8 mouse cellular contexts compared by ENCODE assay signal in the genomic region with DNA sequence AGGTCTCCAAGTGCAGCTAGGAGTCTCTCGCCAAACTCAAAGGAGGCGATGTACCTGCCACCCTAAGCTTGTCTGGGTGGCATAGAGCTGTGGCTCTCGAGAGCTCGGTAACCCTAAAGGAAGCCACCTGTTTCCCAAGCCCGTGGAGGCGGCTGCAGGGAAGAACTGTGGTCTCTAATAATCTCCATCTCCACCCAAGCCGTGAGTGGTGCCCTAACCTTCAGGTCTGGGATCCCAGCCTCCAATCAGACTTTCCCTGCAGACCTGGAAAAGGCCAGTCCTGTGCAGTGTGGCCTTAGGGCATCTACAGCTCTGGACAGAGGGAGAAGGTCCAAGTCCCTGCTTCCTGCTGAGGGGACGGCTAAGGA. TPM values are rescaled to one million over a fixed set of nuclear protein-coding genes. Genes with fewer than 3 reads are reported as not detected.
A peak's percentile ranks its signal among the peaks of the same experiment; 100 is the strongest.
DNase-seq lines count a peak whose midpoint lies in the region; ATAC-seq and TF ChIP-seq lines count a peak whose summit lies in the region.

No protein-coding gene starts in this region.

- H3K9me3 ChIP-seq in heart, postnatal 0 days (replicated peaks; ENCODE audit: control insufficient read depth, low read length) = no peaks in the 10 kb centered on the region
- H3K9me3 ChIP-seq in embryonic facial prominence, embryonic 11.5 days (replicated peaks; ENCODE audit: control insufficient read depth, low read length) = no peaks in the 10 kb centered on the region
- H3K9me3 ChIP-seq in hindbrain, postnatal 0 days (ENCODE audit: low read length) = no peaks in the 10 kb centered on the region
- no peaks in the 10 kb centered on the region for H3K9me3 ChIP-seq in midbrain, embryonic 16.5 days (replicated peaks; ENCODE audit: control insufficient read depth, low read length, poor library complexity, severe bottlenecking)

- no peak for TF ChIP-seq CTCF in heart, postnatal 0 days (IDR thresholded peaks at IDR 0.05; ENCODE audit: low read depth)
- TF ChIP-seq CTCF in hindbrain, postnatal 0 days (IDR thresholded peaks at IDR 0.05; ENCODE audit: low read depth) = no peak

- WGBS in heart, postnatal 0 days = 17% methylated on average over 8 of the region's 8 CpGs
- WGBS in embryonic facial prominence, embryonic 11.5 days = 2% methylated on average over 8 of the region's 8 CpGs
- WGBS in hindbrain, postnatal 0 days = 8% methylated on average over 8 of the region's 8 CpGs
- 12% methylated on average over 8 of the region's 8 CpGs for WGBS in midbrain, embryonic 16.5 days

- DNase-seq in heart, postnatal 0 days (ENCODE audit: low spot score) = no peak
- no peak for DNase-seq in heart, adult 9 months (ENCODE audit: low spot score in 2 of 2)
- DNase-seq in embryonic facial prominence, embryonic 11.5 days (ENCODE audit: low spot score) = no peak
- no peak for DNase-seq in hindbrain, postnatal 0 days (ENCODE audit: low spot score)
- DNase-seq in thymus, postnatal 14 days = no peak
- DNase-seq in left cerebral cortex, adult 9 months (ENCODE audit: low spot score in 2 of 2) = no peak
- no peak for DNase-seq in thymus, postnatal 25 days

- H3K4me1 ChIP-seq in heart, postnatal 0 days (ENCODE audit: control insufficient read depth, insufficient read depth) = peaks cover 22% of the 10 kb centered on the region
- H3K4me1 ChIP-seq in embryonic facial prominence, embryonic 11.5 days (ENCODE audit: control insufficient read depth, insufficient read depth, low read length) = peaks cover 3% of the 10 kb centered on the region
- H3K4me1 ChIP-seq in hindbrain, postnatal 0 days (ENCODE audit: insufficient read depth, low read length) = peaks cover 10% of the 10 kb centered on the region; the same call in 1 of the 2 replicates
- H3K4me1 ChIP-seq in midbrain, embryonic 16.5 days (ENCODE audit: control insufficient read depth, insufficient read depth, low read length) = peaks cover 18% of the 10 kb centered on the region

- TF ChIP-seq EP300 in heart, postnatal 0 days (IDR thresholded peaks at IDR 0.05; ENCODE audit: low read depth) = no peak

- ATAC-seq in heart, postnatal 0 days (ENCODE audit: insufficient read depth, low read depth) = no peak
- ATAC-seq in embryonic facial prominence, embryonic 11.5 days (replicated peaks; ENCODE audit: insufficient number of reproducible peaks, low FRiP score, low TSS enrichment, low read depth) = no peak
- no peak for ATAC-seq in hindbrain, postnatal 0 days
- no peak for ATAC-seq in midbrain, embryonic 16.5 days

- H3K27me3 ChIP-seq in heart, postnatal 0 days (ENCODE audit: control insufficient read depth, insufficient read depth, low read length) = peaks cover 40% of the 10 kb centered on the region
- H3K27me3 ChIP-seq in embryonic facial prominence, embryonic 11.5 days (ENCODE audit: control insufficient read depth, insufficient read depth, low read length) = peaks cover 9% of the 10 kb centered on the region
- H3K27me3 ChIP-seq in hindbrain, postnatal 0 days (ENCODE audit: insufficient read depth, low read length) = peaks cover 10% of the 10 kb centered on the region; the same call in 1 of the 2 replicates
- H3K27me3 ChIP-seq in midbrain, embryonic 16.5 days (ENCODE audit: control insufficient read depth, insufficient read depth, low read depth, low read length) = peaks cover 32% of the 10 kb centered on the region

- no peaks in the 10 kb centered on the region for H3K36me3 ChIP-seq in heart, postnatal 0 days (replicated peaks; ENCODE audit: control insufficient read depth, insufficient read depth, low read length)
- no peaks in the 10 kb centered on the region for H3K36me3 ChIP-seq in embryonic facial prominence, embryonic 11.5 days (replicated peaks; ENCODE audit: control insufficient read depth, insufficient read depth, low read depth, low read length)
- no peaks in the 10 kb centered on the region for H3K36me3 ChIP-seq in hindbrain, postnatal 0 days (ENCODE audit: insufficient read depth, low read length)
- no peaks in the 10 kb centered on the region for H3K36me3 ChIP-seq in midbrain, embryonic 16.5 days (ENCODE audit: control insufficient read depth, insufficient read depth, low read length)

- no peak overlapping the region for H3K9ac ChIP-seq in heart, postnatal 0 days (replicated peaks; ENCODE audit: low read depth, low read length)
- peak overlapping the region; percentile 40 for H3K9ac ChIP-seq in embryonic facial prominence, embryonic 11.5 days (replicated peaks; ENCODE audit: low read length)
- peak overlapping the region; percentile 58 for H3K9ac ChIP-seq in hindbrain, postnatal 0 days (replicated peaks; ENCODE audit: low read length)
- H3K9ac ChIP-seq in midbrain, embryonic 16.5 days (ENCODE audit: low read depth, low read length) = peak overlapping the region; percentile 68

- no peak overlapping the region for H3K27ac ChIP-seq in heart, postnatal 0 days (ENCODE audit: low read depth)
- H3K27ac ChIP-seq in embryonic facial prominence, embryonic 11.5 days (replicated peaks; ENCODE audit: low read depth, low read length) = no peak overlapping the region
- H3K27ac ChIP-seq in hindbrain, postnatal 0 days = no peak overlapping the region
- no peak overlapping the region for H3K27ac ChIP-seq in midbrain, embryonic 16.5 days (ENCODE audit: low read length)

- peak overlapping the region; percentile 89 for H3K4me2 ChIP-seq in heart, postnatal 0 days (ENCODE audit: low read depth, low read length)
- peak overlapping the region; percentile 100 for H3K4me2 ChIP-seq in embryonic facial prominence, embryonic 11.5 days (ENCODE audit: low read depth, low read length)
- peak overlapping the region; percentile 81 for H3K4me2 ChIP-seq in hindbrain, postnatal 0 days (ENCODE audit: low read depth, low read length)
- peak overlapping the region; percentile 96 for H3K4me2 ChIP-seq in midbrain, embryonic 16.5 days (ENCODE audit: low read length)

- H3K4me3 ChIP-seq in heart, postnatal 0 days (ENCODE audit: low read depth, low read length) = peak overlapping the region; percentile 45
- peak overlapping the region; percentile 51 for H3K4me3 ChIP-seq in embryonic facial prominence, embryonic 11.5 days (ENCODE audit: low read depth, low read length)
- peak overlapping the region; percentile 55 for H3K4me3 ChIP-seq in hindbrain, postnatal 0 days (ENCODE audit: low read length)
- peak overlapping the region; percentile 50 for H3K4me3 ChIP-seq in midbrain, embryonic 16.5 days (ENCODE audit: low read depth, low read length)

RNA-seq across cellular contexts. Expression of a gene that starts 1.0 kb away (rescaled TPM):
- not detected in 2 replicates for total RNA-seq in heart, postnatal 0 days (2014; rRNA removed; ENCODE audit: low replicate concordance)
- polyA plus RNA-seq in heart, postnatal 0 days (2015; fragmentation: Nextera tagmentation; extraction: Ambion mirVana) = 0.11 and 0.37 TPM in 2 replicates
- 6.2 and 9.5 TPM in 2 replicates for polyA plus RNA-seq in embryonic facial prominence, embryonic 11.5 days (2014; fragmentation: Nextera tagmentation; extraction: Ambion mirVana)
- 52.1 and 54.5 TPM in 2 replicates for total RNA-seq in hindbrain, postnatal 0 days (2014; rRNA removed)
- polyA plus RNA-seq in hindbrain, postnatal 0 days (2015; fragmentation: Nextera tagmentation; extraction: Ambion mirVana) = 28.9 and 31.5 TPM in 2 replicates
- polyA plus RNA-seq in midbrain, embryonic 16.5 days (2015; fragmentation: Nextera tagmentation; extraction: Ambion mirVana) = 10.1 and 16.2 TPM in 2 replicates

RNA-seq across cellular contexts. Expression of a gene that starts 7.4 kb away (rescaled TPM):
- total RNA-seq in heart, postnatal 0 days (2014; rRNA removed; ENCODE audit: low replicate concordance) = 44.9 and 52.8 TPM in 2 replicates
- polyA plus RNA-seq in heart, postnatal 0 days (2015; fragmentation: Nextera tagmentation; extraction: Ambion mirVana) = 30.6 and 34.3 TPM in 2 replicates
- 24.9 and 25.7 TPM in 2 replicates for polyA plus RNA-seq in embryonic facial prominence, embryonic 11.5 days (2014; fragmentation: Nextera tagmentation; extraction: Ambion mirVana)
- total RNA-seq in hindbrain, postnatal 0 days (2014; rRNA removed) = 38.1 and 45.1 TPM in 2 replicates
- 21.4 and 22.4 TPM in 2 replicates for polyA plus RNA-seq in hindbrain, postnatal 0 days (2015; fragmentation: Nextera tagmentation; extraction: Ambion mirVana)
- polyA plus RNA-seq in midbrain, embryonic 16.5 days (2015; fragmentation: Nextera tagmentation; extraction: Ambion mirVana) = 20.4 and 20.6 TPM in 2 replicates
